Mouse (Mus musculus) CH12.LX (cell line): ENCODE results near the gene Gm8332.
"Not testable (repeated sequence)": the region's sequence is repeated elsewhere in the genome, so short reads cannot be mapped to it uniquely, and the experiment has no call there.

Source experiments
- CTCF ChIP-seq, 2 experiments: IDR thresholded peaks in 1 of 2; conservative IDR thresholded peaks in 1 of 2; 2 replicates each; pipeline ENCODE4 v1.5.1; 2011 to 2012; ENCODE audit warnings: low read depth in 2 of 2, low read length in 2 of 2, improper control_type of control experiment in 1 of 2, inconsistent platforms in 1 of 2, mild to moderate bottlenecking in 1 of 2, moderate library complexity in 1 of 2
- E2F4 ChIP-seq: IDR thresholded peaks from 2 replicates; pipeline ENCODE4 v1.6.1; 2011; ENCODE audit warnings: low read depth, low read length, improper control_type of control experiment; ENCODE audit not compliant: insufficient replicate concordance
- EP300 ChIP-seq: IDR thresholded peaks from 2 replicates; pipeline ENCODE4 v1.6.1; 2011; ENCODE audit warnings: low read length, improper control_type of control experiment
- HCFC1 ChIP-seq: IDR thresholded peaks from 2 replicates; pipeline ENCODE4 v1.6.1; 2012; ENCODE audit warnings: low read depth, mild to moderate bottlenecking, inconsistent platforms, low read length, improper control_type of control experiment
- MAZ ChIP-seq: IDR thresholded peaks from 2 replicates; pipeline ENCODE4 v1.6.1; 2012; ENCODE audit warnings: low read depth, mild to moderate bottlenecking, inconsistent platforms, low read length, improper control_type of control experiment, moderate library complexity
- POLR2A ChIP-seq: IDR thresholded peaks from 2 replicates; pipeline ENCODE4 v1.6.1; 2011; ENCODE audit warnings: low read depth, mild to moderate bottlenecking, improper control_type of control experiment, low read length
- USF1 ChIP-seq: IDR thresholded peaks from 2 replicates; pipeline ENCODE4 v1.6.1; 2014; ENCODE audit warnings: low read depth, mild to moderate bottlenecking, inconsistent platforms, low read length, improper control_type of control experiment

- TF ChIP-seq E2F4; USF1; MAZ; CTCF (conservative IDR thresholded peaks at IDR 0.05 in 1 of 2, IDR thresholded peaks at IDR 0.05 in 1 of 2; ENCODE audit: low read depth in 2 of 2, low read length in 2 of 2); EP300; POLR2A; HCFC1: not testable (repeated sequence)
These were observed 38.4 kb downstream of the Gm8332 start for GRCm38 (mm10) chr12:88211458-88211857.
